Mouse (Mus musculus): Measurements from ENCODE around the gene Hist1h4k.
"Not testable (repeated sequence)": the region's sequence is repeated elsewhere in the genome, so short reads cannot be mapped to it uniquely, and the experiment has no call there.

Gene Hist1h4k

GRCm38 (mm10) chr13:21754294-21755001, 4.1 kb upstream of the Hist1h4k start:
- DNase-seq (ENCODE audit: low spot score), result not testable (repeated sequence)

- DNase-seq (ENCODE audit: low spot score), result peak; percentile 58
These were observed 3.4 kb upstream of the Hist1h4k start, which contains the start of the genes Hist1h2ak and Hist1h2bn for GRCm38 (mm10) chr13:21753524-21754285. Gene Hist1h2ak, minus strand, starts transcription at chr13:21753827. Gene Hist1h2bn, plus strand, starts transcription at chr13:21754123.

- no peak for DNase-seq (ENCODE audit: low spot score)
These were observed 2.8 kb upstream of the Hist1h4k start for GRCm38 (mm10) chr13:21753051-21753523.

GRCm38 (mm10) chr13:21752356-21752755, 2.1 kb upstream of the Hist1h4k start:
- DNase-seq (ENCODE audit: low spot score), result no peak

GRCm38 (mm10) chr13:21751827-21752226, 1.5 kb upstream of the Hist1h4k start:
- no peak for DNase-seq (ENCODE audit: low spot score)

GRCm38 (mm10) chr13:21751417-21751816, 1.1 kb upstream of the Hist1h4k start:
- DNase-seq (ENCODE audit: low spot score), result no peak

GRCm38 (mm10) chr13:21749387-21750158, 732 bp downstream of the Hist1h4k start:
- DNase-seq (ENCODE audit: low spot score), result no peak

- DNase-seq (ENCODE audit: low spot score), result no peak
These were observed 5.3 kb downstream of the Hist1h4k start for GRCm38 (mm10) chr13:21745006-21745405.

- DNase-seq (ENCODE audit: low spot score), result peak; percentile 81
These were observed 15.2 kb downstream of the Hist1h4k start, which contains the start of gene Hist1h4j for GRCm38 (mm10) chr13:21734906-21735767. Gene Hist1h4j, plus strand, starts transcription at chr13:21735064.

- peak; percentile 63 for DNase-seq (ENCODE audit: low spot score)
These were observed 16.0 kb downstream of the Hist1h4k start for GRCm38 (mm10) chr13:21734010-21734905.

GRCm38 (mm10) chr13:21733466-21733865, 16.8 kb downstream of the Hist1h4k start:
- DNase-seq (ENCODE audit: low spot score), result no peak

- no peak for DNase-seq (ENCODE audit: low spot score)
These were observed 20.8 kb downstream of the Hist1h4k start for GRCm38 (mm10) chr13:21729544-21729943.

- DNase-seq (ENCODE audit: low spot score), result no peak
These were observed 22.2 kb downstream of the Hist1h4k start for GRCm38 (mm10) chr13:21727948-21728572.

- DNase-seq (ENCODE audit: low spot score), result no peak
These were observed 27.1 kb downstream of the Hist1h4k start for GRCm38 (mm10) chr13:21722993-21723836.

GRCm38 (mm10) chr13:21722373-21722925, 27.9 kb downstream of the Hist1h4k start:
- no peak for DNase-seq (ENCODE audit: low spot score)

GRCm38 (mm10) chr13:21721757-21722372, 28.4 kb downstream of the Hist1h4k start, which contains the start of gene Hist1h2bm:
Gene Hist1h2bm, plus strand, starts transcription at chr13:21722044.
- peak; percentile 59 for DNase-seq (ENCODE audit: low spot score)

GRCm38 (mm10) chr13:21721107-21721756, 29.1 kb downstream of the Hist1h4k start:
- DNase-seq (ENCODE audit: low spot score), result not testable (repeated sequence)

All from ovary, postnatal 36 days (tissue).